8 mouse cellular contexts compared by ENCODE assay signal in genomic region chr5:39643260-39643923, GRCm38 (mm10).
DNase-seq lines count a peak whose midpoint lies in the region; TF ChIP-seq lines count a peak whose summit lies in the region.

No protein-coding gene starts in this region.

- H3K4me3 ChIP-seq in layer of hippocampus, adult 2 months: peak overlapping the region; percentile 94
- peak overlapping the region; percentile 67 for H3K4me3 ChIP-seq in embryonic facial prominence, embryonic 10.5 days
- peak overlapping the region; percentile 78 for H3K4me3 ChIP-seq in hindbrain, embryonic 10.5 days

- no peaks in the 10 kb centered on the region for H3K36me3 ChIP-seq in embryonic facial prominence, embryonic 10.5 days (replicated peaks)
- no peaks in the 10 kb centered on the region for H3K36me3 ChIP-seq in hindbrain, embryonic 10.5 days

- H3K9me3 ChIP-seq in embryonic facial prominence, embryonic 10.5 days: no peaks in the 10 kb centered on the region
- no peaks in the 10 kb centered on the region for H3K9me3 ChIP-seq in hindbrain, embryonic 10.5 days

- TF ChIP-seq CTCF in layer of hippocampus, adult 2 months (conservative IDR thresholded peaks at IDR 0.05): no peak

- DNase-seq in layer of hippocampus, adult 2 months (ENCODE audit: low spot score in 2 of 2): peak in 1 of 2 experiments; percentile 39
- DNase-seq in layer of hippocampus, adult 8-10 months (ENCODE audit: low spot score in 2 of 2): no peak
- peak; percentile 15 for DNase-seq in embryonic facial prominence, embryonic 10.5 days (ENCODE audit: low spot score)
- DNase-seq in hindbrain, embryonic 10.5 days (ENCODE audit: low spot score): peak; percentile 23
- DNase-seq in lung, postnatal 10 days: peak; percentile 3
- DNase-seq in telencephalon, adult 2 months (ENCODE audit: low read depth, low spot score): peak; percentile 50
- DNase-seq in T-cell, adult 2 months (ENCODE audit: low spot score): no peak
- DNase-seq in frontal cortex, adult 2 months (ENCODE audit: extremely low spot score in 1 of 2, low spot score in 1 of 2): no peak

- H3K27ac ChIP-seq in layer of hippocampus, adult 2 months: peak overlapping the region; percentile 94
- no peak overlapping the region for H3K27ac ChIP-seq in embryonic facial prominence, embryonic 10.5 days (replicated peaks)
- peak overlapping the region; percentile 23; the same call in 1 of the 2 replicates for H3K27ac ChIP-seq in hindbrain, embryonic 10.5 days

- WGBS in embryonic facial prominence, embryonic 10.5 days: 3% methylated on average over 22 of the region's 22 CpGs
- 2% methylated on average over 22 of the region's 22 CpGs for WGBS in hindbrain, embryonic 10.5 days

- H3K27me3 ChIP-seq in embryonic facial prominence, embryonic 10.5 days (replicated peaks; ENCODE audit: low read depth, poor library complexity, severe bottlenecking): peaks cover 54% of the 10 kb centered on the region
- peaks cover 44% of the 10 kb centered on the region for H3K27me3 ChIP-seq in hindbrain, embryonic 10.5 days (ENCODE audit: insufficient read depth, poor library complexity, severe bottlenecking)

- H3K4me1 ChIP-seq in embryonic facial prominence, embryonic 10.5 days: peaks cover 26% of the 10 kb centered on the region
- peaks cover 20% of the 10 kb centered on the region for H3K4me1 ChIP-seq in hindbrain, embryonic 10.5 days (replicated peaks)

Comparison
In these comparisons a context has a peak if more than half of its experiments do, and no peak if none do; other contexts are left out.
1. DNase-seq: peak in embryonic facial prominence, embryonic 10.5 days (single experiment), hindbrain, embryonic 10.5 days (single experiment), lung, postnatal 10 days (single experiment) and telencephalon, adult 2 months (single experiment); none in layer of hippocampus, adult 8-10 months (0 of 2), T-cell, adult 2 months (single experiment) and frontal cortex, adult 2 months (0 of 2).
2. Peak in every context shown above with its lines, with median percentiles within 50 percentile points of each other: H3K4me3 ChIP-seq.